Comparison of ENCODE assay signal across 8 mouse cellular contexts in genomic region chr17:30611221-30612074, GRCm38 (mm10). TPM values are rescaled to one million over a fixed set of nuclear protein-coding genes. Genes with fewer than 3 reads are reported as not detected.
DNase-seq lines count a peak whose midpoint lies in the region; ATAC-seq and TF ChIP-seq lines count a peak whose summit lies in the region.

No protein-coding gene starts in this region.

- H3K36me3 ChIP-seq in kidney, postnatal 0 days (ENCODE audit: insufficient read depth, low read length): no peaks in the 10 kb centered on the region
- no peaks in the 10 kb centered on the region for H3K36me3 ChIP-seq in heart, postnatal 0 days (replicated peaks; ENCODE audit: control insufficient read depth, insufficient read depth, low read length)

- intact Hi-C loops in left cerebral cortex, postnatal 10 days (cut with DNase I): no loop called here

- no peak for DNase-seq in kidney, postnatal 0 days (ENCODE audit: low spot score)
- DNase-seq in kidney, postnatal 4 days: no peak
- no peak for DNase-seq in heart, postnatal 0 days (ENCODE audit: low spot score)
- DNase-seq in lung, postnatal 36 days: peak; percentile 40
- no peak for DNase-seq in left cerebral cortex, postnatal 10 days (ENCODE audit: extremely low spot score in 1 of 2, low spot score in 2 of 2)
- DNase-seq in embryo, embryonic 11 days: no peak

- H3K9ac ChIP-seq in kidney, postnatal 0 days (ENCODE audit: low read depth, low read length): peak overlapping the region; percentile 88
- peak overlapping the region; percentile 91 for H3K9ac ChIP-seq in heart, postnatal 0 days (replicated peaks; ENCODE audit: low read depth, low read length)

- H3K4me1 ChIP-seq in kidney, postnatal 0 days (replicated peaks; ENCODE audit: insufficient read depth, low read length): peaks cover 24% of the 10 kb centered on the region
- H3K4me1 ChIP-seq in brown adipose tissue, adult 24 weeks (ENCODE audit: control insufficient read depth, insufficient read depth, insufficient read length, low read length): peaks cover 9% of the 10 kb centered on the region; the same call in 1 of the 2 replicates
- peaks cover 29% of the 10 kb centered on the region for H3K4me1 ChIP-seq in heart, postnatal 0 days (ENCODE audit: control insufficient read depth, insufficient read depth)

- TF ChIP-seq CTCF in kidney, postnatal 0 days (IDR thresholded peaks at IDR 0.05; ENCODE audit: low read depth): no peak
- no peak for TF ChIP-seq CTCF in heart, postnatal 0 days (IDR thresholded peaks at IDR 0.05; ENCODE audit: low read depth)

- 21% methylated on average over 18 of the region's 18 CpGs for WGBS in kidney, postnatal 0 days
- WGBS in heart, postnatal 0 days: 25% methylated on average over 18 of the region's 18 CpGs

- peak overlapping the region; percentile 91 for H3K27ac ChIP-seq in kidney, postnatal 0 days
- H3K27ac ChIP-seq in brown adipose tissue, adult 24 weeks (replicated peaks; ENCODE audit: low read depth, low read length): no peak overlapping the region
- H3K27ac ChIP-seq in heart, postnatal 0 days (ENCODE audit: low read depth): peak overlapping the region; percentile 96

- H3K27me3 ChIP-seq in kidney, postnatal 0 days (ENCODE audit: insufficient read depth, low read length): no peaks in the 10 kb centered on the region
- H3K27me3 ChIP-seq in heart, postnatal 0 days (ENCODE audit: control insufficient read depth, insufficient read depth, low read length): no peaks in the 10 kb centered on the region

- H3K4me3 ChIP-seq in kidney, postnatal 0 days (replicated peaks; ENCODE audit: low read depth, low read length): peak overlapping the region; percentile 74
- peak overlapping the region; percentile 87 for H3K4me3 ChIP-seq in brown adipose tissue, adult 24 weeks (ENCODE audit: insufficient read depth, low read depth, low read length)
- peak overlapping the region; percentile 93 for H3K4me3 ChIP-seq in heart, postnatal 0 days (ENCODE audit: low read depth, low read length)

- H3K9me3 ChIP-seq in kidney, postnatal 0 days (replicated peaks; ENCODE audit: low read length): no peaks in the 10 kb centered on the region
- H3K9me3 ChIP-seq in heart, postnatal 0 days (replicated peaks; ENCODE audit: control insufficient read depth, low read length): no peaks in the 10 kb centered on the region

- no peak for ATAC-seq in kidney, postnatal 0 days (replicated peaks; ENCODE audit: low FRiP score, low read depth)
- no peak for ATAC-seq in heart, postnatal 0 days (ENCODE audit: insufficient read depth, low read depth)
- no peak for ATAC-seq in activated CD4-positive, CD25-positive, alpha-beta regulatory T cell, adult 4 months

- TF ChIP-seq EP300 in heart, postnatal 0 days (IDR thresholded peaks at IDR 0.05; ENCODE audit: low read depth): no peak

- H3K4me2 ChIP-seq in kidney, postnatal 0 days (ENCODE audit: low read length): peak overlapping the region; percentile 63
- peak overlapping the region; percentile 72 for H3K4me2 ChIP-seq in heart, postnatal 0 days (ENCODE audit: low read depth, low read length)

RNA-seq across cellular contexts. Expression of gene Dnah8, which starts 12.7 kb away (rescaled TPM):
- 0.43 TPM in 2 replicates for polyA plus RNA-seq in kidney, postnatal 0 days (2015; fragmentation: Nextera tagmentation; extraction: Ambion mirVana)
- not detected in 2 replicates for polyA plus RNA-seq in brown adipose tissue, adult 24 weeks (2012; ENCODE audit: insufficient read depth, insufficient read length, missing spikeins)
- 1.5 and 2.0 TPM in 2 replicates for total RNA-seq in heart, postnatal 0 days (2014; rRNA removed; ENCODE audit: low replicate concordance)
- polyA plus RNA-seq in heart, postnatal 0 days (2015; fragmentation: Nextera tagmentation; extraction: Ambion mirVana): 0.33 and 0.59 TPM in 2 replicates
- 1 to 10 TPM; 1.4 to 4.6 TPM for total RNA-seq in left cerebral cortex, postnatal 10 days (2021)
- 10 to 100 TPM; 15.6 to 23.1 TPM for polyA plus RNA-seq in activated CD4-positive, CD25-positive, alpha-beta regulatory T cell, adult 4 months (2017; shearing (Covaris generic))

RNA-seq across cellular contexts. Expression of gene Glo1, which starts 15.2 kb away (rescaled TPM):
- polyA plus RNA-seq in kidney, postnatal 0 days (2015; fragmentation: Nextera tagmentation; extraction: Ambion mirVana): 247 and 249 TPM in 2 replicates
- 106 and 112 TPM in 2 replicates for polyA plus RNA-seq in brown adipose tissue, adult 24 weeks (2012; ENCODE audit: insufficient read depth, insufficient read length, missing spikeins)
- total RNA-seq in heart, postnatal 0 days (2014; rRNA removed; ENCODE audit: low replicate concordance): 143 and 179 TPM in 2 replicates
- 184 and 191 TPM in 2 replicates for polyA plus RNA-seq in heart, postnatal 0 days (2015; fragmentation: Nextera tagmentation; extraction: Ambion mirVana)
- total RNA-seq in left cerebral cortex, postnatal 10 days (2021): 100 to 1,000 TPM; 125 to 130 TPM
- polyA plus RNA-seq in activated CD4-positive, CD25-positive, alpha-beta regulatory T cell, adult 4 months (2017; shearing (Covaris generic)): 100 to 1,000 TPM; 117 to 142 TPM

RNA-seq across cellular contexts. Expression of gene Btbd9, which starts 35.2 kb away (rescaled TPM):
- 41.1 and 51.4 TPM in 2 replicates for polyA plus RNA-seq in kidney, postnatal 0 days (2015; fragmentation: Nextera tagmentation; extraction: Ambion mirVana)
- 5.0 and 11.7 TPM in 2 replicates for polyA plus RNA-seq in brown adipose tissue, adult 24 weeks (2012; ENCODE audit: insufficient read depth, insufficient read length, missing spikeins)
- total RNA-seq in heart, postnatal 0 days (2014; rRNA removed; ENCODE audit: low replicate concordance): 30.3 and 36.4 TPM in 2 replicates
- 26.2 and 31.0 TPM in 2 replicates for polyA plus RNA-seq in heart, postnatal 0 days (2015; fragmentation: Nextera tagmentation; extraction: Ambion mirVana)
- total RNA-seq in left cerebral cortex, postnatal 10 days (2021): 10 to 100 TPM; 88.7 to 93.1 TPM
- polyA plus RNA-seq in activated CD4-positive, CD25-positive, alpha-beta regulatory T cell, adult 4 months (2017; shearing (Covaris generic)): 10 to 100 TPM; 51.2 to 51.6 TPM

Comparison
In these comparisons a context has a peak if more than half of its experiments do, and no peak if none do; other contexts are left out.
1. RNA of gene Dnah8, which starts 12.7 kb away (polyA plus RNA-seq): 15.6 to 23.1 TPM in activated CD4-positive, CD25-positive, alpha-beta regulatory T cell, adult 4 months; 0.33 to 0.59 TPM in heart, postnatal 0 days, 0.43 TPM in kidney, postnatal 0 days and not detected in brown adipose tissue, adult 24 weeks; every median in the first group is over 10 times any median in the second.
2. Peak in every context shown above with its lines, with median percentiles within 50 percentile points of each other: H3K4me3 ChIP-seq.